Mouse (Mus musculus) left cerebral cortex, postnatal 36 days (tissue): ENCODE data around the gene Lipo1. TPM values are rescaled to one million over a fixed set of nuclear protein-coding genes. Genes with fewer than 3 reads are reported as not detected.
"Not testable (repeated sequence)": the region's sequence is repeated elsewhere in the genome, so short reads cannot be mapped to it uniquely, and the experiment has no call there.

Source experiments
- DNase-seq, 2 experiments: peaks; one replicate each; pipeline ENCODE4 v3.0.0; 2021 to 2022; ENCODE audit warnings: low spot score in 2 of 2, mixed read lengths in 1 of 2
- intact Hi-C: fragments of 180-260 bp; cut with DNase I; formaldehyde crosslinking; loops from one replicate; pipeline ENCODE4 v1.15.1; 2025
- total RNA-seq, 2 experiments: library from RNA; stranded (reverse); gene quantifications; 2 replicates each; pipeline ENCODE4 v1.2.3; 2021

Lipo1 gene
- total RNA-seq: not detected

DNA sequence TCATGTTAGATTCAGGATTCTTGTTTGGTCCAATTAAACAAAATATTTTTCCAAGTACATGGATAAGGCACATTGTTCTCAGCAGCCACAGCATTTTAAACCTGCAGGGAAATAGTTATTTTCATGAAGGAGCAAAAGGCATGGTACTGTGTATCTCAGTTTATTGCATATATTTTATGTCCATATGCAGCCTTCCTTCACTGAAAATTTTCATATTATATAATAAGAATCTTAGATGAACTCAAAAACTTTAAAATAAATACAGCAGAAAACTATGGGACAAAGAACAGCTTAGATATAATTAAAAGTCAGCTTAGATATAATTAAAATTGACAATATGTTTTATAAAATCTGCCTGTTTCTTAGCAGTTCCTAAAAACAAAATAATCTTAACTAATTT, at the start of gene Lipo1:
Gene Lipo1 (minus strand): TSS at position 101 of the 400 bp plus-strand sequence.
- intact Hi-C loops: not testable (repeated sequence)

DNA sequence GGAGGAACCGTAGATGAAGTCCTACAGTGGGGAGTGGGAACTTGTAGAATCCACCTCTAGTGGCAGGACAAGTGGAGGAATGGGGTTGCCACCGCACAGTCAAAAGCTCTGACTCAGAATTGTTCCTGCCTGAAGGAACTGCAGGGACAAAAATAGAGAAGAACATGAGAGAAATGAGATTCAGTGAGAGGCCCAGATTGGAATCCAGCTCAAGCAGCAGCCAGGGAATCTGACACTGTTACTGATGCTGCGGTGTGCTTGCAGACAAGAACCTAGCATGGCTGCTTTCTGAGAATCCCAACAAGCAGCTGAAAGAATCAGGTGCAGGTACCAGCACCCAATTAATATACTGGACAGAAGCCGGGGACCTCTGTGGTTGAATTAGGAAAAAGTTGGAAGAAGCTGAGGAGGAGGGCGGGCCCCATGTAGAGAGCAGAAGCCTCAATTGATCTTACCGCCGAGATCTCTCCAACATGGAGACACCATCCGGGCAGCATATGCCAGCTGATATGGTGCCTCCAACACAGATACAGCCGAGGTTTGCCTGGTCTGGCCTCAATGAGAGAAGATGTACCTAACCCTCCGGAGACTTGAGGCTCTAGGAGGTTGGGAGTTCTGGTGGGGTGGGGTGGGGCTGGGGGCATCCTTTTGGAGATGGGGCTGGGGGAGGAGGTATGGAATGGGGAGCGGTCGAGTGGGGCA, 532 bp downstream of the Lipo1 start:
- intact Hi-C loops: no loop called here
- DNase-seq: peak; percentile 17 to 33

More for the DNA sequence above, at the start of gene Lipo1:
- DNase-seq: not testable (repeated sequence)

DNA sequence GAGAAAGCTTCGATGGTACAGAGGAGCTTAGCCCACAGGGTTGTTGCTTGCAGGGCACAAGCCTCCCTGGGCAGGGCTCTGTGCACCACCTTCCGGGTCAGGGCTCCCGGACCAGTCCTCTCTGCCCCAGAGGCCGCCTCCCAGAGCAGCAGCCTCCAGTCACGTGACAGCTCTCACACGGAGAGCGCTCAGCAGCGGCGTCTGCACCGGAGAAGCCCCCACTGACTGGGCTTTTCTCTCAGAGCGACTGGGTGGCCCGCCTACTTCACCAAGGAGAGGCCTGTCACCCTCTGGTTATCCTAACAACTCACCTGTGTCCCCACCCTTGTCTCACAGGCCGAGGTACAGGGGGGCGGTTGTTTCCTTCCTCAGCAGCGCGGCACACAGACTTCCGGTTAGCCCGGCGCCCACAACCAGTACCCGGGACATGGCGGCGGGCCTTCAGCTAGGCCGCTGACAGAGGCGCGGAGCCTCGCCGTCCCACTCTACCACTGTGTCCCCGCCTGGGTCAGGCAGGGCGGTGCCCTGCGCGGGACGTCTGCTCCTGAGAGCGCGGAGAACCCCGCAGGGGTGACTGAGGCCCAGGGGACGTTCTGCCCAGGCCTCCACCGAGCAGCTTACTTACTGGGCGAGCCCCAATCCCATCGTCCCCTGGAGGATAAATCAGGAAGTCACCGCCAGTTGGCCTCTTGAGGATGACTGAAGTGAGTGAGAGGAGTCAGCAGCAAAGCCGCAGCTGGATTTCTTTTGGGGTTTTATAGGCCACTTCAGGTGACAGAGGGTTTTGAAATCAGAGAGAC, 25.8 kb downstream of the Lipo1 start, which contains the start of gene Lipo3:
Gene Lipo3 (minus strand): TSS at position 665 of the 800 bp plus-strand sequence.
- intact Hi-C loops: loop anchor here (10.0 kb wide), 1 partner anchor 177 kb away; no protein-coding TSS in a partner anchor
- peak; percentile 17 to 20 for DNase-seq

DNA sequence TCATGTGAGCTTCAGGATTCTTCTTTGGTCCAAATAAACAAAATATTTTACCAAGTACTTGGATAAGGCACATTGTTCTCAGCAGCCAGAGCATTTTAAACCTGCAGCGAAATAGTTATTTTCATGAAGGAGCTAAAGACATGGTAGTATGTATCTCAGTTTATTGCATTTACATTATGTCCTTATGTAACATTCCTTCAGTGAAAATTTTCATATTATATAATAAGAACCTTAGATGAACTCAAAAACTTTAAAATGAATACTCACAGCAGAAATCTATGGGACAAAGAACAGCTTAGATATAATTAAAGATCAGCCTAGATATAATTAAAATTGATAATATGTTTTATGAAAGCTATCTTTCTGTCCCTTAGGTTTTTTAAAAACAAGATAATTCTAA, 36.0 kb downstream of the Lipo1 start, which contains the start of gene Lipo2:
Gene Lipo2 (minus strand): TSS at position 101 of the 400 bp plus-strand sequence.
- intact Hi-C loops, DNase-seq: not testable (repeated sequence)

Other genes with a start within 250 kb of the Lipo1 start
- gene Gm8978, start 162.2 kb downstream of the Lipo1 start, total RNA-seq: not detected
- under 1 TPM in 1 of 2 experiments, not detected in 1; 0.25 TPM for gene Lipo2, start 36.1 kb downstream of the Lipo1 start, total RNA-seq
- gene Lipo3, start 25.5 kb downstream of the Lipo1 start, total RNA-seq: 1 to 10 TPM; 4.6 to 5.1 TPM
- gene Lipf, start 173.7 kb upstream of the Lipo1 start, total RNA-seq: not detected
- not detected for gene Lipk, start 220.8 kb upstream of the Lipo1 start, total RNA-seq